Mouse (Mus musculus) hindbrain, postnatal 0 days (tissue): Measurements from ENCODE around the gene 2200002J24Rik. TPM values are rescaled to one million over a fixed set of nuclear protein-coding genes. Genes with fewer than 3 reads are reported as not detected.

Experiments used
- ATAC-seq: fragments of 200-750 bp; cut with Nextera tagmentation; 2 replicates; pipeline ENCODE4 v1.8.0; 2017; ENCODE audit warnings: mild to moderate bottlenecking, moderate TSS enrichment, moderate library complexity
- DNase-seq: peaks from one replicate; pipeline ENCODE4 v3.0.0-alpha.2; 2015; ENCODE audit warnings: low spot score
- H3K27ac ChIP-seq: fragments of 300-500 bp; sonication (generic); 2 replicates; pipeline ENCODE4 v1.5.1; 2014; ENCODE audit warnings: mild to moderate bottlenecking
- H3K27me3 ChIP-seq: fragments of 300-500 bp; sonication (generic); 2 replicates; pipeline ENCODE4 v1.6.1; 2014; ENCODE audit warnings: low read length, mixed read lengths; ENCODE audit not compliant: insufficient read depth
- H3K36me3 ChIP-seq: fragments of 300-500 bp; sonication (generic); 2 replicates; pipeline ENCODE4 v1.6.1; 2014; ENCODE audit warnings: low read length, mixed read lengths; ENCODE audit not compliant: insufficient read depth
- H3K4me1 ChIP-seq: fragments of 300-500 bp; sonication (generic); 2 replicates; pipeline ENCODE4 v1.6.1; 2014; ENCODE audit warnings: antibody characterized with exemption, low read length, mixed read lengths; ENCODE audit not compliant: insufficient read depth
- H3K4me2 ChIP-seq: fragments of 300-500 bp; sonication (generic); 2 replicates; pipeline ENCODE4 v1.6.1; 2014; ENCODE audit warnings: low read depth, mild to moderate bottlenecking, low read length, moderate library complexity, mixed read lengths
- H3K4me3 ChIP-seq: fragments of 300-500 bp; sonication (generic); 2 replicates; pipeline ENCODE4 v1.5.1; 2014; ENCODE audit warnings: low read length
- H3K9ac ChIP-seq: fragments of 300-500 bp; sonication (generic); replicated peaks from 2 replicates; pipeline ENCODE4 v1.6.1; 2014; ENCODE audit warnings: mild to moderate bottlenecking, low read length, moderate library complexity, mixed read lengths
- H3K9me3 ChIP-seq: fragments of 300-500 bp; sonication (generic); 2 replicates; pipeline ENCODE4 v1.6.1; 2016; ENCODE audit warnings: low read length, mixed read lengths
- CTCF ChIP-seq: IDR thresholded peaks from 2 replicates; pipeline ENCODE4 v1.5.1; 2016; ENCODE audit warnings: antibody characterized with exemption, control low read depth, low read depth
- WGBS: fragments of 180-500 bp; shearing (Covaris S2); extraction: QIAGEN DNeasy Blood & Tissue Kit; methylation state at CpG from one replicate; pipeline ENCODE4 v1.1.7; 2014; 5-methylcytosine and 5-hydroxymethylcytosine counted together
- polyA plus RNA-seq: library from polyadenylated mRNA; unstranded; fragments of >200 nt; fragmentation: Nextera tagmentation; extraction: Ambion mirVana; gene quantifications from 2 replicates; pipeline ENCODE4 v1.2.1, GENCODE M21; 2015
- total RNA-seq: library from RNA; depleted of rRNA; stranded (reverse); fragments of >200 nt; gene quantifications from 2 replicates; pipeline ENCODE4 v1.2.3, GENCODE M21; 2014; rRNA removed

The 2200002J24Rik gene
- total RNA-seq (not detected in 2 replicates), polyA plus RNA-seq (0.55 TPM in 1 of 2 replicates, not detected in the other)

DNA sequence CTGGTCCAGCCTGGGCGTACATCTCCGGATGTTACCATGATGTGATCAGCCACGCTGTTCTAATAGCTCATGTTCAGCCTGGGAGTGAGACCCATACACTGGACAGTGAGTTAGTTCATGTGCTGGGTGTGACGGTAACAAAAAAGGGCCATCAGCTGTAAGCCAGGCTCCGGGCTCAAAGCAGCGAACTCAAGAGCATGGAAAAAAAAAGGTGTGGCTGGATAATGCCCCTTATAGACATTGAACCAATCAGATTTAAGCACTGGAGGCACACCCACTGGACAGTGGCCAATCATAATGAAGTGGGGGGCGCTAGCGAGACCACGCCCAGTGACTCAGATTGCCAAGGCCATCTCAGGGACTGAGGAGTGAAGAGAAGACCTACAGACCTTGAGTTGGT, at the start of gene 2200002J24Rik:
2200002J24Rik (plus strand) TSS at position 338 of the 400 bp plus-strand sequence.
- Histone ChIP-seq H3K9ac (no peak within 1 kb of the TSS), H3K36me3 (no peaks in the 10 kb centered on the region), H3K4me2 (no peak within 1 kb of the TSS), H3K9me3 (no peaks in the 10 kb centered on the region), H3K4me3 (no peak within 1 kb of the TSS), H3K27me3 (no peaks in the 10 kb centered on the region), H3K4me1 (no peaks in the 10 kb centered on the region), H3K27ac (no peak within 1 kb of the TSS)
- DNase-seq (peak; percentile 16), ATAC-seq (no peak)
- no peak for TF ChIP-seq CTCF
- 40% methylated on average over 9 of the region's 9 CpGs for WGBS

DNA sequence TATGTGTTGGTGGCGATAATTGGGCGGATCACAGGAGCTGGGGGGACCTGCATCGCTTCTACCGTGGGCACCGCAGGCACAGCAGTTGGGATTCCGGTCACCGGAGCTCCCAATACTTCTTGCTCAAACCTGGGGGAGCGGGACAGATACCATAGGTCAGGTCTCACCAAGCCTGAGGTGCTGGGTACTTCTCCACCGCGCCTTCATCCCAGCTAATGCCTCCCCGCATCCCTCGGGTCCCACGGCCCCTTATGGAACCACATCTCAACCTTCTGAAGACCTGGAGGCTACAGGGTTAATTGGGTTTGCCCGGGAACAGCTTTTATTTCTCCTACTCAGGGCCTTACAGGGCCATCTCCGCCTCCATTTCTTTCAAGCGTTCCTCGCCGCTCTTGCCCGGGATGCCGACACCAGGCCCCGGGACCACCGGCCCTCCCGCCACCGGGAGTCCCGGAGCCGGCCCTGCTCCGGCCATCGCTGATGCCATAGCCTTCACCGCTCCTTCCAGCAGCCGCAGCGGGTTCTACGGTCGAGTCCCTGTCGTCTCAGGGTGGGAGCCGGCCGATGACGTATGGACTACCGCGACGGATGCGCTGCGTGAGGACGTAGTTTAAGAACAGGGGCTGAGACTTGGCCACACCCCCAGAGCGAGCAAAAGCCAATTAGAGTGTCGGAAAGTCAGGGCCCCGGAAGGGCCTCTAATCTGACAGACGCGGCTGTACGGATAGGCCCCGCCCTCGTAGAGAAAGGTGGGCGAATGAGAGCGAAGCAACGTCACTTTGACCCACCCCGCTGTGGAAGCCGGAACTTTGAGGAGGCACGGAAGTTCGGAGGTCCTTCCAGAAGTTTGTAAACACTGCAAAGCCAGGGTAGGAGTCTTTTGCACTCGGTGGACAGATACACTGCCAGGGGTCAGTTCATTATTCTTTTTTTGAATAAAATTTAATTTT, 48.9 kb upstream of the 2200002J24Rik start, which contains the start of gene Rbm42:
Rbm42 (minus strand) TSS at position 727 of the 950 bp plus-strand sequence.
- H3K4me3 ChIP-seq: peak within 1 kb of the TSS; percentile 98
- WGBS: 1% methylated on average over 59 of the region's 59 CpGs
- no peak for TF ChIP-seq CTCF
- peak within 1 kb of the TSS; percentile 95 for H3K9ac ChIP-seq
- no peaks in the 10 kb centered on the region for H3K27me3 ChIP-seq
- H3K27ac ChIP-seq: peak within 1 kb of the TSS; percentile 86
- DNase-seq: peak; percentile 99
- ATAC-seq: peak; percentile 100
- H3K9me3 ChIP-seq: no peaks in the 10 kb centered on the region
- no peaks in the 10 kb centered on the region for H3K4me1 ChIP-seq
- peaks cover 37% of the 10 kb centered on the region for H3K36me3 ChIP-seq
- peak within 1 kb of the TSS; percentile 92 for H3K4me2 ChIP-seq

DNA sequence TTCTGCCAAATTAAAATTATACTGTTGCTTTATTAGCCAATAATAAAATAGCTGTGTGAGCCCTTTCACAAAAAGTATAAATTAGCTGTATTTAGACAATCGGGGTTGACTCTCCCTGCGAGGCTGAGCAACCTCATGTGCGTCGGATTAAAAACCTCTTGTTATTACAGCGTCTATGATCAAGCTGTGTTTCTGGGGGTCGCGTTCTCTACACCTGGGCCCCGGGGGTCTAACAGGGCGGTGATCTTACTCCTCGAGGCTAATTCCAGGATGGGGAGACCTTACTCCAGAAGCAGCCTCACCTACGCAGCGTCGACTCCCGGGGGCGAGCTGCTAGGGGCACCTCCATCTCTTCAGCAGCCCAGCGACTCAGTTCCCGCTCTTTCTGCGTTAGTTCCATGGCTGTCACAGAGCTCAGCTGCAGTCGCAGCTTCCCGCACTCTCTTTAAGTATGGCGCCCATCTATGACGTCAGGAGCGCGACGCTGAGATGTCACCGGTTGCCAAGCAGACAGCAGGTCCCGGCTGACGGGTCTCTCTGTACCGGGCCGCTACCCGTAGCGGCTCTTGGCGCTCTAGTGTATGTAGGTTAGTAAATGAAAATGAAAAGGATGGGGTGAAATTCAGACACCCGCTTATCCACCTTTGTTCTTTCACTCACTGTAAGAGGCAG, 34.1 kb upstream of the 2200002J24Rik start, which contains the start of gene Haus5:
Haus5 (minus strand) TSS at position 466 of the 672 bp plus-strand sequence.
- H3K4me1 ChIP-seq: no peaks in the 10 kb centered on the region
- peak within 1 kb of the TSS; percentile 68 for H3K9ac ChIP-seq
- no peaks in the 10 kb centered on the region; the same call in 1 of the 2 replicates for H3K27me3 ChIP-seq
- H3K27ac ChIP-seq: peak within 1 kb of the TSS; percentile 85
- TF ChIP-seq CTCF: no peak
- H3K4me3 ChIP-seq: peak within 1 kb of the TSS; percentile 62
- ATAC-seq (peak; percentile 96), DNase-seq (peak; percentile 97)
- WGBS: under 1% methylated on average over 34 of the region's 34 CpGs
- H3K9me3 ChIP-seq: no peaks in the 10 kb centered on the region
- no peaks in the 10 kb centered on the region for H3K36me3 ChIP-seq
- H3K4me2 ChIP-seq: peak within 1 kb of the TSS; percentile 91

DNA sequence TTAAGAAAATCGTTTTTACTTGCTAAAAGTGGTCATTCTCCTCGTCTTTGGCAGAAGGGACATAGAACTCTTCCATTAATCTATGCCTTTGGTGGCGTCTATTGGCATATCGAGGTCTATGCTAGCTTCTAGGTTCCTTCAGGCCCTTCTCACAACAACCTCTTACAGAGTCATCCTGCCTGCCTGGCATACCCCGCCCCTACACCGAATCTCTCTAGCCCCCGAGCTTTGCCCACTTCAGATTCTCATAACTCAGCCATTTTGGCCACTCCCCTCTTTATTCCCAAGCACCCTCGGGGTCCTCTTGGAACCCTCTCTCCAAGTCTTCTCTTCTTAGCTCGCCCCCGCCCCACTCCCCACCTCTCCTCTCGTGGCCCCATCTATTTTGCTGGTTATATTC, 33.4 kb upstream of the 2200002J24Rik start:
- no peaks in the 10 kb centered on the region for H3K36me3 ChIP-seq
- H3K4me3 ChIP-seq: peak overlapping the region; percentile 62
- H3K27ac ChIP-seq: peak overlapping the region; percentile 85
- peak overlapping the region; percentile 68 for H3K9ac ChIP-seq
- H3K9me3 ChIP-seq: no peaks in the 10 kb centered on the region
- peak; percentile 45 for DNase-seq
- 5% methylated on average over 11 of the region's 11 CpGs for whole genome bisulfite sequencing
- no peaks in the 10 kb centered on the region; the same call in 1 of the 2 replicates for H3K27me3 ChIP-seq
- H3K4me2 ChIP-seq: peak overlapping the region; percentile 91
- TF ChIP-seq CTCF: no peak
- ATAC-seq: peak; percentile 65
- no peaks in the 10 kb centered on the region for H3K4me1 ChIP-seq

DNA sequence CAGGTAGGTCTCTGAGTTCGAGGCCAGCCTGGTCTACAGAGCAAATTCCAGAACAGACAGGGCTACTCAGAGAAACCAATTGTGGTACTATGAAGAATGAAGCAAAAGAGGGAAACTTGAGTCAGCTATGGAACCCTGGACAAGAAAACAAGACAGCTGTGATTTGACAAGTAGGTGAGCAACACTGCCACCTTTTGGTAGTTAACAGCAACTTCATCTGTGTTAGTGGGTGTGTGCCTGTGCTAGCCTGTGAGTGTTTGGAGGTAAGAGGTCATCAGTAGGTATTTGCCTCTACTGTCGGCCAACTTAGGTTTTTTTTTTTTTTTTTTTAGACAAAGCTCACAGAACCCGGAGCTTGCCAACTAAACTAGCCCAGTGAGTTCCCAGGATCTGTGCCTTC, 29.5 kb upstream of the 2200002J24Rik start:
- Histone ChIP-seq H3K27me3 (no peaks in the 10 kb centered on the region; the same call in 1 of the 2 replicates), H3K9ac (no peak overlapping the region), H3K4me2 (no peak overlapping the region), H3K9me3 (no peaks in the 10 kb centered on the region), H3K4me1 (no peaks in the 10 kb centered on the region), H3K4me3 (no peak overlapping the region), H3K36me3 (no peaks in the 10 kb centered on the region), H3K27ac (no peak overlapping the region)
- DNase-seq (peak; percentile 14), ATAC-seq (no peak)
- TF ChIP-seq CTCF: peak; percentile 50
- 28% methylated on average over 3 of the region's 3 CpGs for WGBS

DNA sequence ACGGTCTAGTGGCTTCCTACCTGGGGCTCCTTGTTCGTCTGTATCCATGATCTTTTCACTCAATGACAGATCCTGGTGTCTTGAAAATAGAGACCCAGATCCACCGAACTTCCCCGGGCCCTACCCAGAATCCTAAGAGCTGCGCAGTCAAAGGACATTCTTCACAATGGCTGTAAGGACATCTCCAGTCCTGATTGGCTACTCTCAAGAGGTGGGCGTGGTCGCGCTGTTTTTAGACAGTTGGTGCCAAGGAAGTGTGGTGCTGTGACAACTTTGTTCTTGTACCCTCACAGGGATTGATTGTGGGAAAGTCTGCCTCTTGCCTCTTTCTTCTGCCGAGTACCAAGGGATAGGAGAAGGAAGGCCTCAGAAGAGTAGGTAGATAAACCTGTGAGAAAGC, 27.2 kb upstream of the 2200002J24Rik start, which contains the start of gene Pmis2:
Pmis2 (minus strand) TSS at position 126 of the 400 bp plus-strand sequence.
- H3K27ac ChIP-seq: no peak within 1 kb of the TSS
- no peak for TF ChIP-seq CTCF
- no peak within 1 kb of the TSS for H3K4me3 ChIP-seq
- ATAC-seq: no peak
- H3K36me3 ChIP-seq: no peaks in the 10 kb centered on the region
- no peak for DNase-seq
- H3K27me3 ChIP-seq: no peaks in the 10 kb centered on the region; the same call in 1 of the 2 replicates
- H3K4me2 ChIP-seq: no peak within 1 kb of the TSS
- H3K9ac ChIP-seq: no peak within 1 kb of the TSS
- whole genome bisulfite sequencing: 70% methylated on average over 9 of the region's 9 CpGs
- H3K9me3 ChIP-seq: no peaks in the 10 kb centered on the region
- no peaks in the 10 kb centered on the region for H3K4me1 ChIP-seq
